Mouse (Mus musculus) frontal cortex, adult (tissue): ENCODE measurements at regions not wholly inside any gene's neighbourhood (a gene's known extent, or its start where the extent isn't known, plus 50 kb on each side); places are given as distances from the start of the nearest gene placed in this dataset.

Source experiments
- ATAC-seq: cut with Nextera tagmentation; 2 replicates; pipeline ENCODE4 v1.9.2; 2017; ENCODE audit warnings: mild to moderate bottlenecking, moderate library complexity, mixed read lengths; ENCODE audit not compliant: low TSS enrichment

- ATAC-seq = no peak
These were observed 395.7 kb upstream of the Zeb2 start for GRCm38 (mm10) chr2:45512852-45513251.

- no peak for ATAC-seq
These were observed 394.6 kb upstream of the Zeb2 start for GRCm38 (mm10) chr2:45511791-45512190.

- ATAC-seq = no peak
These were observed 387.3 kb upstream of the Zeb2 start for GRCm38 (mm10) chr2:45504468-45504867.

GRCm38 (mm10) chr2:45493656-45494055 lies 376.5 kb upstream of the Zeb2 start:
- no peak for ATAC-seq

- peak; percentile 90 for ATAC-seq
These were observed 369.3 kb upstream of the Zeb2 start for GRCm38 (mm10) chr2:45486530-45486929.

GRCm38 (mm10) chr2:45485477-45485876 lies 368.3 kb upstream of the Zeb2 start:
- peak; percentile 56 for ATAC-seq

- ATAC-seq = no peak
These were observed 363.5 kb upstream of the Zeb2 start for GRCm38 (mm10) chr2:45480671-45481070.

- no peak for ATAC-seq
These were observed 358.8 kb upstream of the Zeb2 start for GRCm38 (mm10) chr2:45475996-45476395.

- ATAC-seq = no peak
These were observed 347.1 kb upstream of the Zeb2 start for GRCm38 (mm10) chr2:45464306-45464705.

- no peak for ATAC-seq
These were observed 342.2 kb upstream of the Zeb2 start for GRCm38 (mm10) chr2:45459410-45459809.

GRCm38 (mm10) chr2:45454811-45455210 lies 337.6 kb upstream of the Zeb2 start:
- ATAC-seq = no peak

GRCm38 (mm10) chr2:45439146-45439545 lies 322.0 kb upstream of the Zeb2 start:
- no peak for ATAC-seq

GRCm38 (mm10) chr2:45438739-45439138 lies 321.5 kb upstream of the Zeb2 start:
- ATAC-seq = no peak

GRCm38 (mm10) chr2:45435261-45435980 lies 318.2 kb upstream of the Zeb2 start:
- ATAC-seq = no peak

- no peak for ATAC-seq
These were observed 317.6 kb upstream of the Zeb2 start for GRCm38 (mm10) chr2:45434789-45435188.

GRCm38 (mm10) chr2:45434169-45434568 lies 317.0 kb upstream of the Zeb2 start:
- ATAC-seq = no peak

GRCm38 (mm10) chr2:45431366-45431765 lies 314.2 kb upstream of the Zeb2 start:
- ATAC-seq = no peak

- no peak for ATAC-seq
These were observed 304.6 kb upstream of the Zeb2 start for GRCm38 (mm10) chr2:45421774-45422173.

- peak; percentile 38; the same call in 1 of the 2 replicates for ATAC-seq
These were observed 290.9 kb upstream of the Zeb2 start for GRCm38 (mm10) chr2:45408136-45408535.

GRCm38 (mm10) chr2:45389902-45390492 lies 272.8 kb upstream of the Zeb2 start:
- ATAC-seq = no peak

GRCm38 (mm10) chr2:45371268-45371667 lies 254.1 kb upstream of the Zeb2 start:
- no peak for ATAC-seq

GRCm38 (mm10) chr2:45370615-45370968 lies 253.4 kb upstream of the Zeb2 start:
- no peak for ATAC-seq

GRCm38 (mm10) chr2:45369914-45370614 lies 252.9 kb upstream of the Zeb2 start:
- no peak for ATAC-seq
